Mouse (Mus musculus): Measurements from ENCODE around the gene Mpzl3. TPM values are rescaled to one million over a fixed set of nuclear protein-coding genes. Genes with fewer than 3 reads are reported as not detected.

Gene Mpzl3
- polyA plus RNA-seq, 1 experiment from 2014 or later, result 3.0 TPM

DNA sequence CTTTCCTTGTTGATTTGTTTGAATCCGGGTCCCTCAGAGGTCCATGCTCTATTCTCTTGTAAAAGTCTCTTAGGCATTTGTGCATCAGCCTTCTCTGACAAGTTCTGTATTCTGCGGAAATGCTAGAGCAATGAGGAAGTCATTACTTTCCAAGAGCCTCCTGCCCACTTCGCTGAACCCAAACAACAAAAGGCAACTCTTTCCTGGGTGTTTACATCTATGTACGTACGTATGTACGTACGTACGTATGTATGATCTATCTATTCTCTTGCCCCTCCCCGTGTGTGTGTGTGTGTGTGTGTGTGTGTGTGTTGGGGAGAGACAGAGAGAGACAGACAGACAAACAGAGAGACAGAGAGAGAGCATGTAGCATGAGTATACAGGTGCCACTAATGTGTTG is 61.8 kb downstream of the Mpzl3 start:
- Histone ChIP-seq H3K27me3 (peaks cover 15% of the 10 kb centered on the region; the same call in 1 of the 2 replicates), H3K4me2 (no peak overlapping the region), H3K4me1 (peaks cover 17% of the 10 kb centered on the region), H3K4me3 (replicated peaks) (no peak overlapping the region), H3K9ac (no peak overlapping the region), H3K27ac (no peak overlapping the region), H3K36me3 (no peaks in the 10 kb centered on the region), H3K9me3 (replicated peaks) (no peaks in the 10 kb centered on the region)
- ATAC-seq (replicated peaks; ENCODE audit: low FRiP score), result no peak
- WGBS, result 59% methylated on average over 9 of the region's 9 CpGs

DNA sequence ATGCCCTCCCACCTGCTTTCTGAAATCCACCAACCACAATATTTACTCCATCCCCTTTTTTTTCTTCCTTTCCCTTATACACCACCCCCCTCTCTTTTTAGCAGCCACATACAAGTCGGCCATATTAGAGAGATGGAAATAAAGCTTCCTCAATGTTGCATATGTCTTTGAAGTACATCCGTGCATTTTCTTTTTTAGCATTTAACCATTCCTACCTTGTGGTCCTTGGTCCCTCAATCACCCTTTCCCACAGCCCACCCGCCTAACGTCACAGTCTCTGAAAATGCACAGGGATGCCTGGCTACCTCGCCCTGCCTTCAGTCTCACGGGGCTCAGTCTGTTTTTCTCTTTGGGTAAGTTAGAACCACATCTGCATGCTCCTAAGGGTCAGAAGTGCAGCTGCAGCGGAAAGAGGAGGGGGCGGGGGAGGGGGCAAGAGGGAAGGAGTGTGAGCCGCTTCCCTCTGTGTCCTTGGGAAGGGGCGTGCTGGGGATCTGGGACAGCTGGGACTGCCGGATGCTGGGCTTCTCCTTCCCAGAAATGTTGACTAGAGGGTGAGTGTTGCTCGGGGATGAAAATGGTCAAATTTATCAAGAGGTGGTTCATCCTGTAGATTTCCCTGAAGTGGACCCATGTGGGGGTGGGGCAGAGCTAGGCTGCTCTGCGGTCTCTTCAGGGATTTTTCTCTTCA is 62.9 kb downstream of the Mpzl3 start, which contains the start of gene Scn2b:
TSS of gene Scn2b (plus strand) at position 42 of the 691 bp plus-strand sequence.
- Histone ChIP-seq H3K36me3 (no peaks in the 10 kb centered on the region), H3K27me3 (peaks cover 15% of the 10 kb centered on the region; the same call in 1 of the 2 replicates), H3K4me1 (peaks cover 26% of the 10 kb centered on the region), H3K27ac (peak within 1 kb of the TSS; percentile 80), H3K9me3 (replicated peaks) (no peaks in the 10 kb centered on the region), H3K9ac (peak within 1 kb of the TSS; percentile 68), H3K4me2 (peak within 1 kb of the TSS; percentile 67), H3K4me3 (replicated peaks) (peak within 1 kb of the TSS; percentile 60)
- WGBS, result 2% methylated on average over 13 of the region's 13 CpGs
- ATAC-seq (replicated peaks; ENCODE audit: low FRiP score), result no peak

DNA sequence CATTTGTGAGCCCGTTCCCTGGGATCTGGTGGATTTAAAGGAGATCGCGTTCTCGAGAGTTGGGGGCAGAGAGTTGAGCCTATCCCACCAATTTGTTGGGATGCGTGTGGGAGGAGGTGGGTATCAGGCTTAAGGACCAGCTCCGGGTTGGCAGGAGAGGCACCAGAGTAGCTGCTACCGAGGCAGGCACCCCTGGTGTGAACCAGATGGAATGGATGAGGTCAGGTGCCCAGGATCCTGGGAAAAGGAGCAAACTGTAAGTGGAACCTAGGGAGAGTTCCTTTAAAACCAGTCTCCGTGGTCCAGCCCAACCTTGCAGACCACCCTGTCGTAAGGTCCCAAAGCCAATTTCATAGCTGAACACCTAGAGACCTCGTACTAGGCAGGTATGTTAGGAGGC is 63.6 kb downstream of the Mpzl3 start:
- Histone ChIP-seq H3K9me3 (replicated peaks) (no peaks in the 10 kb centered on the region), H3K27ac (no peak overlapping the region), H3K9ac (peak overlapping the region; percentile 68), H3K27me3 (peaks cover 15% of the 10 kb centered on the region; the same call in 1 of the 2 replicates), H3K4me2 (peak overlapping the region; percentile 67), H3K4me3 (replicated peaks) (peak overlapping the region; percentile 60), H3K4me1 (peaks cover 26% of the 10 kb centered on the region), H3K36me3 (no peaks in the 10 kb centered on the region)
- ATAC-seq (replicated peaks; ENCODE audit: low FRiP score), result no peak
- 17% methylated on average over 10 of the region's 10 CpGs for WGBS

DNA sequence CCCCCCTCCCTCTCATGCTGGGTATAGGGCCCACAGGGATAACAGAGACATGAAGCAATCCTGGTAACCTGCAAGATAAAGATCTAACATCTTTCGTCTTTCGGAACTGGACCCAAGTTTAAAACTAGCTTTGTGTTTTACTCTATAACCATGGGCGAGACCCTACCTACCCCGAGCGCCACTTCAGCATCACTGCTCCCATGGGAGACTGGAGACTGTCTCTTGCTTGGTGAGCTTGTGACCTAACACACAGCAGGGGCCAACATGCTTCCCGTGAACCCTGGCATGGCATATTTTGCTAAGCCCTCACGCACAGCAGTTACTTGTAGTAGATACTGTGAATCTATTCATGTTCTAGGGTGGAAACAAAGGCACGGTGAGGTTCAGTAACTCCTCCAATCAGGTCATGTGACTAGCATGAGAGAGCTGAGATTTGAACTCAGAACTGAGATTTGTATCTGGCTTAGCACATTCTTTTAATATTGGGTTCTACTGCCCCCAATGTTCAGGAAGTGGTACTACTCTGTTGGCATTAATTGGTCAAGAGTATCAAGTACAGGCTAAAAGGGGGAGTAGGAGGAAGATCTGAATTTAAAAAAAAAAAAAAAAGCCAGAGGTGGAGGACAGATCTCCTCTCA is 64.4 kb downstream of the Mpzl3 start:
- H3K27me3 ChIP-seq, result peaks cover 10% of the 10 kb centered on the region; the same call in 1 of the 2 replicates
- H3K27ac ChIP-seq, result no peak overlapping the region
- H3K4me1 ChIP-seq, result peaks cover 26% of the 10 kb centered on the region

DNA sequence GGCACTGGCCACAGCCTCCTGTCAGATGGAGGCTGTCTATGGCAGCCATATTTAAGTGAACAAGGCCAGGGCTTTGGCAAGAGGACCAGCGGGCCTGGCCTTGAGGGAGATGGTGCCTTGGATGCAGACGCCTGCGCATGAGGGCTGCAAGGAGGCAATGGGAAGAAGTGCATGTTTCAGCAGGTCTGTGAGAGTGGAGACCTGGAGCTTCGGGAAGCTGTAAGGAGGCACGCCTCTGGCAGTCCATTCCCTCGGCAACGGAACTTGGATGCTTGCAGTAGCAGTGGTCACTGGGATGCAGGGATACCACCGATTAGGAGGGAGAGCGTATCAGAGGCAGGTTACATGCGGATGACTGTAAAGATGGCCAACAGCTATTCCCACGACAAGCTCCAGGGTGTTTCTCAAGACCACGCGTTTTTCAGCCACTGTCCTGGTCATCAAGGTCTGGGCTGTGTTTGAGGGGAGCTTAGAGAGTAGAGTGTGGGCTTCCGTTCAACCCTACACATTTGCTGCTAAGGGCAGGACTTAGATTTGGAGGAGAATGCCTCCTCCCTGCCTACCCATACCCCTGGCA is 65.1 kb downstream of the Mpzl3 start:
- Histone ChIP-seq H3K9me3 (replicated peaks) (no peaks in the 10 kb centered on the region), H3K4me2 (no peak overlapping the region), H3K27ac (no peak overlapping the region), H3K36me3 (no peaks in the 10 kb centered on the region), H3K4me3 (replicated peaks) (no peak overlapping the region), H3K27me3 (peaks cover 10% of the 10 kb centered on the region; the same call in 1 of the 2 replicates), H3K9ac (no peak overlapping the region), H3K4me1 (peaks cover 26% of the 10 kb centered on the region)
- 91% methylated on average over 14 of the region's 14 CpGs for WGBS
- no peak for ATAC-seq (replicated peaks; ENCODE audit: low FRiP score)

More for the DNA sequence above, 64.4 kb downstream of the Mpzl3 start:
- no peaks in the 10 kb centered on the region for H3K9me3 ChIP-seq (replicated peaks)
- 91% methylated on average over 8 of the region's 8 CpGs for WGBS
- H3K4me3 ChIP-seq (replicated peaks), result no peak overlapping the region
- ATAC-seq (replicated peaks; ENCODE audit: low FRiP score), result no peak
- H3K36me3 ChIP-seq, result no peaks in the 10 kb centered on the region
- no peak overlapping the region for H3K4me2 ChIP-seq
- H3K9ac ChIP-seq, result no peak overlapping the region

DNA sequence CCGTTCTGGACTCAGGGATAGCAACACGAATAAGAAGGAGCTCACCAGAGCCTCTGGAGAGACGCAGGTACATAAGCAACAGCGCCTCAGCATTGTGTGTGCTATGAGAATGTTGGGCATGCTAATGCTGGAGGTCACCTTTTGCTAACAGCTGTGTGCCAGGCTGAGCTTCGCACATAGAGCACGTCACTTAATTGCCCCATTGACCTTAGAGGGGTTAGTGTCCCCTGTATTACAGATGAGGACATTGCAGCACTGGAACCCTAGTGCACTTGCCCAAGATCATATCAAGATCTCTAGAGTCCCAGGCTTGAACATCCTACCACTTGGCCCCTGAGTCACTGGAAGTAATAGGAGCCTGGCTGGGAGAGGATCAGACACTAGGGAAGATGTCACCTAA is 65.6 kb downstream of the Mpzl3 start:
- Histone ChIP-seq H3K4me3 (replicated peaks) (no peak overlapping the region), H3K27ac (no peak overlapping the region), H3K9ac (no peak overlapping the region), H3K4me2 (no peak overlapping the region), H3K27me3 (peaks cover 10% of the 10 kb centered on the region; the same call in 1 of the 2 replicates), H3K36me3 (peaks cover 3% of the 10 kb centered on the region), H3K9me3 (replicated peaks) (no peaks in the 10 kb centered on the region), H3K4me1 (peaks cover 26% of the 10 kb centered on the region)
- ATAC-seq (replicated peaks; ENCODE audit: low FRiP score), result no peak
- WGBS, result 85% methylated on average over 6 of the region's 6 CpGs

DNA sequence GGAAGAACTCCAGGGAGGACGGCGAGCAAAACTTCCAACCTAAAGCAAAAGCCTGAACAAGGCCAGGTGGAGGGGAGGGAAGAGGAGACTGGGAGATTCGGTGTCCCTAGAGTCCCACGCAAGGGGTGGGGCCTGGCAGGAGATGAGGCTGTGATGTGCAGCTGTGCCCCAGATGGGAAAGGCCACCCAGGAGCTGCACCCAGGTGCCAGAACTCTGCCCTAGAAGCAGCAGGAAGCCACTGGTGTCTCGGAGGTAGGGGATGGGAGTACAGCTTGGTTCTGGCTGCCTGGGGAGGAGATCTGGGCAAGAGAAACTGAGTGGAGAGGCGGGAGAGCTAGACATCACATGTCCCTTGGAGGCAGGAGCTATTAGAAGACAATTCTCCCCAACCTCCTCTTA is 66.0 kb downstream of the Mpzl3 start:
- no peak overlapping the region for H3K4me2 ChIP-seq
- H3K4me3 ChIP-seq (replicated peaks), result no peak overlapping the region
- 60% methylated on average over 6 of the region's 6 CpGs for WGBS

DNA sequence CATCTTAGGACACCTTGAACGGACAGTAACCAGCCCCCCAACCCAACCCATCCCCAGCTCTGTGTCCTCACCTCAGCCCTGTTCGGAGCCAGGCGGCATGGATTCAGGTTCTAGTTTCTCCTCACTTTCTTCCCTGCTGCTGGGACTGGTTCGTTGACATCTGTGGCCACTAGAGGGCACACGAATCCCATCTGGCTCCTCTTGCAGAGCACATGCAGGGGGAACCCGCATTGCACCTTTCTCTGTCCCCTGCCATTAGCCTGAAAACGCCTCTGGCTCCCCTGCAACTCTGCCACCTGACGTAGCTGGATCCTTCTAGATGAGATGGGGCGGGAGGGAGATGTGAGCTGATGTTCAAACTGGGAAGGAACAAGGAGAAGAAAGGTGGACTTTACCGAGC is 66.8 kb downstream of the Mpzl3 start:
- Histone ChIP-seq H3K27me3 (no peaks in the 10 kb centered on the region; the same call in 1 of the 2 replicates), H3K36me3 (peaks cover 5% of the 10 kb centered on the region), H3K27ac (no peak overlapping the region), H3K4me1 (peaks cover 18% of the 10 kb centered on the region), H3K9ac (no peak overlapping the region), H3K9me3 (replicated peaks) (no peaks in the 10 kb centered on the region), H3K4me2 (peak overlapping the region; percentile 52), H3K4me3 (replicated peaks) (peak overlapping the region; percentile 14; the same call in 1 of the 2 replicates)
- WGBS, result 4% methylated on average over 10 of the region's 10 CpGs
- ATAC-seq (replicated peaks; ENCODE audit: low FRiP score), result peak; percentile 57

More for the DNA sequence above, 66.0 kb downstream of the Mpzl3 start:
- Histone ChIP-seq H3K9ac (no peak overlapping the region), H3K4me1 (peaks cover 23% of the 10 kb centered on the region), H3K27me3 (peaks cover 7% of the 10 kb centered on the region; the same call in 1 of the 2 replicates), H3K9me3 (replicated peaks) (no peaks in the 10 kb centered on the region), H3K36me3 (peaks cover 5% of the 10 kb centered on the region), H3K27ac (no peak overlapping the region)
- ATAC-seq (replicated peaks; ENCODE audit: low FRiP score), result no peak

DNA sequence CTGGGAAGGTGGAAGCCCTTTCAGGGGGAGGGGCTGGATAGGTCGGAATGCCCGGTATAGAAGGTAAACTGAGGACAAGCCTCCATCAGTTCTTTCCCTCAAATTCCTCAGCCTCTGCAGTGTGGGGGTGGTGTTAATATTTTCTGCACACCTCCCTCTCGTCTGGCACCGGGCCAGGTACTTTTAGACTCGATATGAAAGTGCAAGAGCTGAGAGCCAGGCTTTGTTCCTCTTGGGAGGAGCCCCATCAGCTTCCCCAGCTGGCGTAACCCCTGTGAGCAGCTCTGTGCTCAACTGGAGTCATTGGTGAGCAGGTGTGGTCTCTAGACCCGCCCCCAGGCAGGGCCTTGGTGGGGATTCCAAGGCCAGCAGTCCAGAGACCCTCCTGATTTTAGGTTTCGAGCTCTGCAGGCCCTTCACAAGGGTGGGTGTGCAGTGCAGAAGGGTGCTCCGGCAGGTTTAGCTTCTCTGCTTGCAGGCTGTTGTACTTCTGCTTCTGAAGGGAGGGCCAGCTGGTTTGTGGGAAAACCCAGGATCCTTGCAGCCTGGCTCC is 67.3 kb downstream of the Mpzl3 start:
- H3K4me3 ChIP-seq (replicated peaks), result peak overlapping the region; percentile 14; the same call in 1 of the 2 replicates
- H3K4me2 ChIP-seq, result peak overlapping the region; percentile 52
- WGBS, result 26% methylated on average over 9 of the region's 9 CpGs
- peaks cover 18% of the 10 kb centered on the region for H3K4me1 ChIP-seq
- peaks cover 5% of the 10 kb centered on the region for H3K36me3 ChIP-seq
- H3K27ac ChIP-seq, result no peak overlapping the region
- H3K9me3 ChIP-seq (replicated peaks), result no peaks in the 10 kb centered on the region
- no peaks in the 10 kb centered on the region for H3K27me3 ChIP-seq
- no peak overlapping the region for H3K9ac ChIP-seq
- 0 out of 2 replicates have a peak, but pooled peaks have one; percentile 20 for ATAC-seq (replicated peaks; ENCODE audit: low FRiP score)

DNA sequence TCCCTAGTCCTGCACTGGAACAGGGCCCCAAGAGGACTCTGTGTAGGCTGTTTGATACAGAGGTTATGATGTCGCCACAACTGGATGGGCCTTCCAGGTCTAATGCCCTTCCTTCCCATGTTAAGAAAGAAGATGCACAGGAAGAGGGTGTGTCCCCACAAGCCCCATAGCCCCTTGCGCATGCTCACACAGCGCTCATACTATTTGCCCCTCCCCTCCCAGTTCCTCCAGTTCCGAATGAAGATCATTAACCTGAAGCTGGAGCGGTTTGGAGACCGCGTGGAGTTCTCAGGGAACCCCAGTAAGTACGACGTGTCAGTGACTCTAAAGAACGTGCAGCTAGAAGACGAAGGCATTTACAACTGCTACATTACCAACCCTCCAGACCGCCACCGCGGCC is 70.2 kb downstream of the Mpzl3 start:
- H3K27me3 ChIP-seq, result no peaks in the 10 kb centered on the region
- peaks cover 9% of the 10 kb centered on the region for H3K4me1 ChIP-seq
- 90% methylated on average over 14 of the region's 14 CpGs for WGBS
- H3K4me2 ChIP-seq, result no peak overlapping the region
- H3K27ac ChIP-seq, result no peak overlapping the region
- ATAC-seq (replicated peaks; ENCODE audit: low FRiP score), result no peak
- H3K4me3 ChIP-seq (replicated peaks), result no peak overlapping the region
- H3K9me3 ChIP-seq (replicated peaks), result no peaks in the 10 kb centered on the region
- H3K9ac ChIP-seq, result no peak overlapping the region
- H3K36me3 ChIP-seq, result peaks cover 5% of the 10 kb centered on the region

DNA sequence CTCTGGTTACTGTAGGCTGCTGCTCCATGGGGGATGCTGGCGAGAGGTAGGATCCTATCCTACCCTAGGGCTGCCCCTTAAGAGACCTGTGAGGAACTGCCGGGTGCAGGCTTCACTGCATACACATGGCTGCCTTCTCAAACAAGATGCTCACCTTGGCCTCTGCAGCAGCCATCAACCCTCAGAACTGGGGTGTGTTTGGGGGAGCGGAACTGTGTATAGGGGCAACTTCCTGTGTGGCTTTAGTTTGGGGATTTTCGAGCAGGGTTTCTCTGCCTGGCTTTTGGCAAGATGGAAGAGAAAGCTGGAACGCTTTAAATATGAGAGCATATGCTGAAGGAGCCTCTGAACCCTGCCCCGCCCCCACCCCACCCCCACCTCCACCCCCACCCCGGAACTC is 72.0 kb downstream of the Mpzl3 start:
- no peak for ATAC-seq (replicated peaks; ENCODE audit: low FRiP score)
- H3K9me3 ChIP-seq (replicated peaks), result no peaks in the 10 kb centered on the region
- H3K9ac ChIP-seq, result no peak overlapping the region
- WGBS, result 61% methylated on average over 7 of the region's 7 CpGs
- H3K4me2 ChIP-seq, result no peak overlapping the region
- H3K27me3 ChIP-seq, result no peaks in the 10 kb centered on the region
- H3K36me3 ChIP-seq, result peaks cover 5% of the 10 kb centered on the region
- H3K4me3 ChIP-seq (replicated peaks), result no peak overlapping the region
- H3K27ac ChIP-seq, result no peak overlapping the region
- H3K4me1 ChIP-seq, result peaks cover 7% of the 10 kb centered on the region

All from kidney, embryonic 15.5 days (tissue).